Mouse (Mus musculus) ZHBTc4 (cell line): ENCODE data around the gene C130073F10Rik.
"Not testable (repeated sequence)": the region's sequence is repeated elsewhere in the genome, so short reads cannot be mapped to it uniquely, and the experiment has no call there.

Source experiments
- DNase-seq: peaks from one replicate; pipeline ENCODE4 v3.0.0-alpha.2; 2011; ENCODE audit warnings: low read depth, low spot score

C130073F10Rik gene

GRCm38 (mm10) chr4:101893656-101894420, at the start of gene C130073F10Rik:
Gene C130073F10Rik, minus strand, starts transcription at chr4:101893789.
- peak; percentile 59 for DNase-seq

GRCm38 (mm10) chr4:101940107-101940506, 46.5 kb upstream of the C130073F10Rik start, which contains the start of gene Gm12794:
Gene Gm12794, plus strand, starts transcription at chr4:101940407.
- not testable (repeated sequence) for DNase-seq

- not testable (repeated sequence) for DNase-seq
Observed at GRCm38 (mm10) chr4:101908821-101909220, 15.2 kb upstream of the C130073F10Rik start, which contains the start of gene Gm12800. Gene Gm12800, plus strand, starts transcription at chr4:101909121.

GRCm38 (mm10) chr4:101889377-101889776, 4.2 kb downstream of the C130073F10Rik start:
- peak; percentile 93 for DNase-seq

GRCm38 (mm10) chr4:101883641-101884040, 9.9 kb downstream of the C130073F10Rik start:
- peak; percentile 92 for DNase-seq

- not testable (repeated sequence) for DNase-seq
Observed at GRCm38 (mm10) chr4:101875687-101876086, 17.9 kb downstream of the C130073F10Rik start.

- peak; percentile 68 for DNase-seq
Observed at GRCm38 (mm10) chr4:101872031-101872430, 21.6 kb downstream of the C130073F10Rik start.

- DNase-seq, result peak; percentile 37
Observed at GRCm38 (mm10) chr4:101862289-101862688, 31.3 kb downstream of the C130073F10Rik start.

- peak; percentile 94 for DNase-seq
Observed at GRCm38 (mm10) chr4:101860873-101861272, 32.7 kb downstream of the C130073F10Rik start.

- peak; percentile 73 for DNase-seq
Observed at GRCm38 (mm10) chr4:101850908-101851307, 42.7 kb downstream of the C130073F10Rik start.

- DNase-seq, result not testable (repeated sequence)
Observed at GRCm38 (mm10) chr4:101843923-101844322, 49.7 kb downstream of the C130073F10Rik start, which contains the start of gene B020004J07Rik. Gene B020004J07Rik, minus strand, starts transcription at chr4:101844023.
